Mouse (Mus musculus) embryonic fibroblast, embryonic 13.5 days (primary cell): ENCODE measurements around the gene Mindy2.

Experiments used
- CTCF ChIP-seq: IDR thresholded peaks from 2 replicates; pipeline ENCODE4 v1.5.1; 2011; ENCODE audit warnings: mild to moderate bottlenecking, control low read depth, low read length, moderate library complexity, borderline replicate concordance; ENCODE audit not compliant: insufficient read depth
- POLR2A ChIP-seq: IDR thresholded peaks from 2 replicates; pipeline ENCODE4 v1.6.1; 2011; ENCODE audit warnings: low read depth, mild to moderate bottlenecking, control low read depth, low read length, moderate library complexity

GRCm38 (mm10) chr9:70650994-70651393, 6.0 kb downstream of the Mindy2 start:
- TF ChIP-seq CTCF: no peak
- TF ChIP-seq POLR2A: no peak
